Mouse (Mus musculus) brain, embryonic 14.5 days (tissue): ENCODE measurements around the gene Hnrnpf.

Experiments
- CTCF ChIP-seq: fragments of 200-500 bp; IDR thresholded peaks from 2 replicates; pipeline ENCODE4 v1.5.1; 2012; ENCODE audit warnings: inconsistent platforms, mild to moderate bottlenecking, moderate library complexity, borderline replicate concordance; ENCODE audit not compliant: insufficient read depth, insufficient read length; ENCODE audit errors: extremely low read depth
- POLR2A ChIP-seq: fragments of 200-500 bp; IDR thresholded peaks from 2 replicates; pipeline ENCODE4 v1.6.1; 2012; ENCODE audit warnings: mild to moderate bottlenecking, inconsistent platforms, borderline replicate concordance; ENCODE audit not compliant: poor library complexity, insufficient read depth, insufficient read length, severe bottlenecking; ENCODE audit errors: extremely low read depth

DNA sequence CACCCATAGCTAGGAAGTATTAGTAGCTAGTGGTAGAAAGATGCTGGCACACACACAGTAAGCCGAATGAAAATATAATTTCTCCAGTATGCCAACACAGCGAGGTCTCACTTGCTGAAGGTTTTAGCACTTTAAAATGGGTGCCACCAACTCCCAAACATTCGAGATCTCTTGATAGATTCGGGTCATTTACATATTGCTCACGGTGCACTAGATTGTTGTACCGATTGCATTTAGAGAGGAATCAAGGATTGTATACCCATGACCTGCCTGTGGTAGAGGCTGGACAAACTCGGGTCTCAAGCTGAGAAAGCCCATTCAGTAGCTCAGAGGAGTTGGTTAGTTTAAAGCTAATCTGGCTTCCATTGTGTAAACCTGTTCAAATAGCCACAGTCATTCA is 27.8 kb downstream of the Hnrnpf start:
- no peak for TF ChIP-seq CTCF
- no peak for TF ChIP-seq POLR2A
